Mouse (Mus musculus) kidney, postnatal 0 days (tissue): ENCODE measurements around the gene Txnrd3. TPM values are rescaled to one million over a fixed set of nuclear protein-coding genes. Genes with fewer than 3 reads are reported as not detected.

ENCODE experiments used
- ATAC-seq: fragments of 200-750 bp; cut with Nextera tagmentation; replicated peaks from 2 replicates; pipeline ENCODE4 v1.8.0; 2017; ENCODE audit warnings: low read depth, moderate number of reproducible peaks, moderate TSS enrichment, moderate library complexity; ENCODE audit not compliant: low FRiP score
- DNase-seq: peaks from one replicate; pipeline ENCODE4 v3.0.0-alpha.2; 2016; ENCODE audit warnings: low spot score
- H3K27ac ChIP-seq: fragments of 300-500 bp; sonication (generic); 2 replicates; pipeline ENCODE4 v1.5.1; 2014; ENCODE audit warnings: mild to moderate bottlenecking
- H3K27me3 ChIP-seq: fragments of 300-500 bp; sonication (generic); 2 replicates; pipeline ENCODE4 v1.6.1; 2014; ENCODE audit warnings: low read length, mixed read lengths; ENCODE audit not compliant: insufficient read depth
- H3K36me3 ChIP-seq: fragments of 300-500 bp; sonication (generic); 2 replicates; pipeline ENCODE4 v1.6.1; 2014; ENCODE audit warnings: low read length, mixed read lengths; ENCODE audit not compliant: insufficient read depth
- H3K4me1 ChIP-seq: fragments of 300-500 bp; sonication (generic); replicated peaks from 2 replicates; pipeline ENCODE4 v1.6.1; 2014; ENCODE audit warnings: antibody characterized with exemption, low read length, mixed read lengths; ENCODE audit not compliant: insufficient read depth
- H3K4me2 ChIP-seq: fragments of 300-500 bp; sonication (generic); 2 replicates; pipeline ENCODE4 v1.6.1; 2014; ENCODE audit warnings: mild to moderate bottlenecking, low read length, moderate library complexity, mixed read lengths
- H3K4me3 ChIP-seq: fragments of 300-500 bp; sonication (generic); replicated peaks from 2 replicates; pipeline ENCODE4 v1.5.1; 2014; ENCODE audit warnings: low read depth, low read length
- H3K9ac ChIP-seq: fragments of 300-500 bp; sonication (generic); 2 replicates; pipeline ENCODE4 v1.6.1; 2014; ENCODE audit warnings: low read depth, low read length
- H3K9me3 ChIP-seq: fragments of 300-500 bp; sonication (generic); replicated peaks from 2 replicates; pipeline ENCODE4 v1.6.1; 2016; ENCODE audit warnings: low read length, inconsistent platforms, mixed read lengths
- CTCF ChIP-seq: IDR thresholded peaks from 2 replicates; pipeline ENCODE4 v1.5.1; 2016; ENCODE audit warnings: antibody characterized with exemption, low read depth, mild to moderate bottlenecking, moderate library complexity
- WGBS: fragments of 180-500 bp; shearing (Covaris S2); extraction: QIAGEN DNeasy Blood & Tissue Kit; methylation state at CpG from one replicate; pipeline ENCODE4 v1.1.7; 2014; 5-methylcytosine and 5-hydroxymethylcytosine counted together
- polyA plus RNA-seq: library from polyadenylated mRNA; unstranded; fragments of >200 nt; fragmentation: Nextera tagmentation; extraction: Ambion mirVana; gene quantifications from 2 replicates; pipeline ENCODE4 v1.2.1, GENCODE M21; 2015

The Txnrd3 gene
- polyA plus RNA-seq, 1 experiment from 2014 or later, result 29.2 TPM

GRCm38 (mm10) chr6:89672641-89673040 lies 28.9 kb downstream of the Txnrd3 start:
- H3K9me3 ChIP-seq, result no peaks in the 10 kb centered on the region
- TF ChIP-seq CTCF, result no peak
- H3K27ac ChIP-seq, result no peak overlapping the region
- DNase-seq (no peak), ATAC-seq (no peak)
- no peak overlapping the region for H3K4me3 ChIP-seq
- 90% methylated on average over 7 of the region's 7 CpGs for WGBS
- H3K36me3 ChIP-seq, result 0 out of 2 replicates have a peak, but pooled peaks cover 10% of the 10 kb centered on the region
- no peaks in the 10 kb centered on the region for H3K4me1 ChIP-seq
- H3K27me3 ChIP-seq, result no peaks in the 10 kb centered on the region
- no peak overlapping the region for H3K9ac ChIP-seq
- H3K4me2 ChIP-seq, result no peak overlapping the region

- H3K27me3 ChIP-seq, result no peaks in the 10 kb centered on the region
- no peak overlapping the region for H3K4me2 ChIP-seq
- WGBS, result 81% methylated on average over 11 of the region's 11 CpGs
- H3K27ac ChIP-seq, result no peak overlapping the region
- no peaks in the 10 kb centered on the region for H3K9me3 ChIP-seq
- H3K4me1 ChIP-seq, result no peaks in the 10 kb centered on the region
- no peak overlapping the region for H3K9ac ChIP-seq
- H3K36me3 ChIP-seq, result 0 out of 2 replicates have a peak, but pooled peaks cover 10% of the 10 kb centered on the region
- H3K4me3 ChIP-seq, result no peak overlapping the region
- no peak for ATAC-seq
- DNase-seq, result no peak
- no peak for TF ChIP-seq CTCF
These were observed 29.5 kb downstream of the Txnrd3 start for GRCm38 (mm10) chr6:89673135-89673780.

GRCm38 (mm10) chr6:89678522-89678921 lies 34.7 kb downstream of the Txnrd3 start:
- ATAC-seq, result no peak
- H3K36me3 ChIP-seq, result 0 out of 2 replicates have a peak, but pooled peaks cover 7% of the 10 kb centered on the region
- no peak for DNase-seq
- TF ChIP-seq CTCF, result no peak
- H3K27ac ChIP-seq, result no peak overlapping the region
- no peak overlapping the region for H3K4me3 ChIP-seq
- no peaks in the 10 kb centered on the region for H3K9me3 ChIP-seq
- 72% methylated on average over 4 of the region's 4 CpGs for whole genome bisulfite sequencing
- H3K4me1 ChIP-seq, result no peaks in the 10 kb centered on the region
- no peak overlapping the region for H3K9ac ChIP-seq
- H3K27me3 ChIP-seq, result no peaks in the 10 kb centered on the region
- no peak overlapping the region for H3K4me2 ChIP-seq

- ATAC-seq, result peak; percentile 53
- Histone ChIP-seq H3K9ac (no peak overlapping the region), H3K4me2 (no peak overlapping the region), H3K36me3 (0 out of 2 replicates have a peak, but pooled peaks cover 7% of the 10 kb centered on the region), H3K9me3 (no peaks in the 10 kb centered on the region), H3K4me1 (no peaks in the 10 kb centered on the region), H3K27ac (no peak overlapping the region), H3K27me3 (no peaks in the 10 kb centered on the region), H3K4me3 (no peak overlapping the region)
- 19% methylated on average over 10 of the region's 10 CpGs for WGBS
- DNase-seq, result peak; percentile 83
- TF ChIP-seq CTCF, result peak; percentile 96
These were observed 35.6 kb downstream of the Txnrd3 start for GRCm38 (mm10) chr6:89679291-89679835.

- DNase-seq (peak; percentile 84), ATAC-seq (peak; percentile 59; the same call in 1 of the 2 replicates)
- Histone ChIP-seq H3K27ac (no peak overlapping the region), H3K9me3 (no peaks in the 10 kb centered on the region), H3K4me1 (no peaks in the 10 kb centered on the region), H3K27me3 (no peaks in the 10 kb centered on the region), H3K9ac (no peak overlapping the region), H3K4me3 (no peak overlapping the region), H3K4me2 (no peak overlapping the region), H3K36me3 (0 out of 2 replicates have a peak, but pooled peaks cover under 1% of the 10 kb centered on the region)
- peak; percentile 97 for TF ChIP-seq CTCF
- WGBS, result 13% methylated on average over 8 of the region's 8 CpGs
These were observed 36.4 kb downstream of the Txnrd3 start for GRCm38 (mm10) chr6:89680155-89680554.

GRCm38 (mm10) chr6:89684231-89684630 lies 40.4 kb downstream of the Txnrd3 start:
- Histone ChIP-seq H3K9ac (no peak overlapping the region), H3K36me3 (no peaks in the 10 kb centered on the region), H3K9me3 (no peaks in the 10 kb centered on the region), H3K27ac (no peak overlapping the region), H3K4me1 (no peaks in the 10 kb centered on the region), H3K4me2 (no peak overlapping the region), H3K27me3 (no peaks in the 10 kb centered on the region), H3K4me3 (no peak overlapping the region)
- ATAC-seq (no peak), DNase-seq (no peak)
- WGBS, result 29% methylated on average over 1 of the region's 1 CpGs
- TF ChIP-seq CTCF, result peak; percentile 70
